Mouse (Mus musculus) gastrocnemius, postnatal 10 days (tissue): Measurements from ENCODE around the gene Arhgef10l. TPM values are rescaled to one million over a fixed set of nuclear protein-coding genes. Genes with fewer than 3 reads are reported as not detected.

ENCODE experiments used
- microRNA-seq, 2 experiments: library from miRNA; unstranded; fragments of <30 nt; microRNA quantifications; one replicate each; pipeline ENCODE4 v1.2.0; 2021
- total RNA-seq, 2 experiments: library from RNA; stranded (reverse); gene quantifications; 2 replicates each; pipeline ENCODE4 v1.2.3; 2021

Gene Arhgef10l
- total RNA-seq, 2 experiments from 2014 or later: 50.3 to 53.7 TPM

Small RNA genes lying within 50 kb of the gene (microRNA-seq; reads per million reads assigned to microRNA genes)
- 0 reads per million in 2 experiments for gene Gm23045

Other genes with a start within 250 kb of the Arhgef10l start
- 10 to 100 TPM; 23.4 to 30.2 TPM for gene Rcc2, start 34.5 kb upstream of the Arhgef10l start, total RNA-seq
- not detected for gene Padi6, start 76.6 kb upstream of the Arhgef10l start, total RNA-seq
- gene Padi4, start 108.2 kb upstream of the Arhgef10l start, total RNA-seq: under 1 TPM; 0.35 to 0.90 TPM
- under 1 TPM; 0.65 to 0.75 TPM for gene Padi3, start 144.6 kb upstream of the Arhgef10l start, total RNA-seq
- gene Padi1, start 179.8 kb upstream of the Arhgef10l start, total RNA-seq: under 1 TPM in 1 of 2 experiments, not detected in 1; 0.09 TPM
- 100 to 1,000 TPM in 1 of 2 experiments, 10 to 100 TPM in 1; 96.8 to 105 TPM for gene Padi2, start 240.3 kb upstream of the Arhgef10l start, total RNA-seq